8 mouse cellular contexts compared by ENCODE assay signal in genomic region chr5:30888337-30889087, GRCm38 (mm10). TPM values are rescaled to one million over a fixed set of nuclear protein-coding genes. Genes with fewer than 3 reads are reported as not detected.
DNase-seq lines count a peak whose midpoint lies in the region; ATAC-seq and TF ChIP-seq lines count a peak whose summit lies in the region.

Gene Agbl5 (plus strand): TSS chr5:30888694.

- H3K4me2 ChIP-seq in hindbrain, embryonic 14.5 days (replicated peaks): peak within 1 kb of the TSS; percentile 74

- no peaks in the 10 kb centered on the region for H3K9me3 ChIP-seq in hindbrain, embryonic 14.5 days (ENCODE audit: control insufficient read depth, low read length)

- H3K4me3 ChIP-seq in hindbrain, embryonic 14.5 days (replicated peaks; ENCODE audit: low read length): peak within 1 kb of the TSS; percentile 83

- CTCF ChIA-PET in Patski (lab: Charles Lee): interaction anchor here (1.6 to 3.9 kb wide), 5 partner anchors 8 to 28 kb away, joined by 3 to 17 read pairs (median 6); no protein-coding TSS in a partner anchor

- POLR2A ChIA-PET in Patski (lab: Charles Lee): interaction anchor here (0.6 to 10.4 kb wide), 9 partner anchors 17 to 287 kb away, joined by 3 to 91 read pairs (median 3); partner anchors contain the start of gene Ost4

- H3K27ac ChIP-seq in hindbrain, embryonic 14.5 days: peak within 1 kb of the TSS; percentile 95

- under 1% methylated on average over 33 of the region's 42 CpGs for WGBS in hindbrain, embryonic 14.5 days

- H3K9ac ChIP-seq in hindbrain, embryonic 14.5 days: peak within 1 kb of the TSS; percentile 96

- peaks cover 30% of the 10 kb centered on the region for H3K36me3 ChIP-seq in hindbrain, embryonic 14.5 days (replicated peaks; ENCODE audit: control insufficient read depth, insufficient read depth)

- TF ChIP-seq CTCF in Patski (IDR thresholded peaks at IDR 0.05): no peak

- ATAC-seq in Patski: peak; percentile 75
- ATAC-seq in hindbrain, embryonic 14.5 days (ENCODE audit: low FRiP score): peak; percentile 93

- in situ Hi-C loops in Patski (cut with MboI; ENCODE audit: low pct_unique_long_range_greater_than_20kb): no loop called here

- H3K4me1 ChIP-seq in hindbrain, embryonic 14.5 days (replicated peaks; ENCODE audit: control insufficient read depth, insufficient read depth, low read length): peaks cover 19% of the 10 kb centered on the region

- H3K27me3 ChIP-seq in Patski: no peaks in the 10 kb centered on the region
- no peaks in the 10 kb centered on the region for H3K27me3 ChIP-seq in hindbrain, embryonic 14.5 days (ENCODE audit: control insufficient read depth, insufficient read depth, low read length)

- peak; percentile 87 for DNase-seq in Patski (ENCODE audit: low read depth, low spot score)
- peak; percentile 98 for DNase-seq in cerebellum, postnatal 14 days
- DNase-seq in frontal cortex, postnatal 25 days (ENCODE audit: low spot score in 2 of 2): peak; percentile 96 to 97
- DNase-seq in hindbrain, embryonic 14.5 days (ENCODE audit: low spot score): peak; percentile 99
- peak; percentile 92 for DNase-seq in layer of hippocampus, postnatal 36 days
- DNase-seq in lung, postnatal 36 days: peak; percentile 95
- peak; percentile 95 for DNase-seq in retina, postnatal 1 day
- DNase-seq in urinary bladder, adult 18-20 months (ENCODE audit: low spot score in 2 of 2): peak; percentile 83 to 88

RNA-seq across cellular contexts. Expression of gene Agbl5, which starts in this region (rescaled TPM):
- 34.9 TPM for polyA plus RNA-seq in Patski (2021)
- 25.5 and 28.6 TPM in 2 replicates for polyA plus RNA-seq in hindbrain, embryonic 14.5 days (2014; fragmentation: Nextera tagmentation; extraction: Ambion mirVana)
- 10 to 100 TPM; 12.8 to 17.3 TPM for total RNA-seq in layer of hippocampus, postnatal 36 days (2021)

Comparison
In these comparisons a context has a peak if more than half of its experiments do, and no peak if none do; other contexts are left out.
1. Peak in every context shown above with its lines: DNase-seq, ATAC-seq, H3K4me3 ChIP-seq and H3K27ac ChIP-seq.